Mouse (Mus musculus) megakaryocyte, embryonic 14.5 days (primary cell): ENCODE data around the gene Tmod2.

ENCODE experiments used
- FLI1 ChIP-seq: IDR thresholded peaks from 2 replicates; pipeline ENCODE4 v1.6.1; 2012; ENCODE audit warnings: low read length, inconsistent platforms, mixed read lengths
- GATA1 ChIP-seq: IDR thresholded peaks from 3 replicates; pipeline ENCODE4 v1.6.1; 2012; ENCODE audit warnings: mixed read lengths, low read length, inconsistent platforms, borderline replicate concordance

DNA sequence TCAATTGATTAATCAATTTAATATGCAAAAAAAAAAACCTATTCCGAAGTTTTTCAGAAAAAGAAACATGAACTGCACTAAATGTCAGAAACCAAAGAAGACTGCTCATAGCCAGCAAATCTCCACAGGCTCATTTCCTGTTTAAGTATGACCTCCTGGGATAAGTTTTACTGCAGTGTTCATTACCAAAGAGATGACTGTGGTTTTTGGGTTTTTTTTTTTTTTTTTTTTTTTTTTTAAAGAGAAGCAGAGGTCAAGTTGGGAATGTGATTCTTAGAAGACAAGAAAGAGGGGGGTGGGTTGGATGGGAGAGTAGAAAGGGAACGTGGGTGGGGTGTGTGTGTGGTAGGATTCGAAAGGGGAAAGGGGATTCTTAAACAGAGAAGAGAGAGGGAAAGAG, 52.8 kb downstream of the Tmod2 start:
- TF ChIP-seq GATA1 (no peak), FLI1 (no peak)
